Mouse (Mus musculus) testis, adult 2 months (tissue): ENCODE measurements around the gene Cmtm4. TPM values are rescaled to one million over a fixed set of nuclear protein-coding genes. Genes with fewer than 3 reads are reported as not detected.

ENCODE experiments used
- H3K27ac ChIP-seq: fragments of 200-500 bp; 2 replicates; pipeline ENCODE4 v1.5.1; 2012; ENCODE audit warnings: low read depth, low read length; ENCODE audit not compliant: control insufficient read depth, insufficient read depth
- H3K27me3 ChIP-seq: fragments of 200-500 bp; 2 replicates; pipeline ENCODE4 v1.6.1; 2012; ENCODE audit warnings: mild to moderate bottlenecking, low read length, moderate library complexity; ENCODE audit not compliant: control insufficient read depth, insufficient read depth
- H3K36me3 ChIP-seq: fragments of 200-500 bp; 2 replicates; pipeline ENCODE4 v1.6.1; 2012; ENCODE audit warnings: mild to moderate bottlenecking, low read length; ENCODE audit not compliant: control insufficient read depth, insufficient read depth
- H3K4me1 ChIP-seq: fragments of 200-500 bp; 2 replicates; pipeline ENCODE4 v1.6.1; 2012; ENCODE audit warnings: low read length; ENCODE audit not compliant: control insufficient read depth, insufficient read depth
- H3K4me3 ChIP-seq: fragments of 200-500 bp; 2 replicates; pipeline ENCODE4 v1.5.1; 2012; ENCODE audit warnings: low read depth, mild to moderate bottlenecking, low read length, moderate library complexity, mixed read lengths; ENCODE audit not compliant: control insufficient read depth
- CTCF ChIP-seq: fragments of 200-500 bp; IDR thresholded peaks from 2 replicates; pipeline ENCODE4 v1.5.1; 2012; ENCODE audit warnings: low read depth, mild to moderate bottlenecking, inconsistent platforms, low read length, moderate library complexity; ENCODE audit not compliant: control insufficient read depth, insufficient read depth, insufficient replicate concordance
- POLR2A ChIP-seq: fragments of 200-500 bp; IDR thresholded peaks from 2 replicates; pipeline ENCODE4 v1.6.1; 2012; ENCODE audit warnings: low read depth, mild to moderate bottlenecking, inconsistent platforms, low read length, moderate library complexity; ENCODE audit not compliant: control insufficient read depth
- polyA plus RNA-seq: library from polyadenylated mRNA; depleted of rRNA; stranded (reverse); fragments of >200 nt; gene quantifications from 2 replicates; pipeline ENCODE4 v1.2.3, GENCODE M21; 2012

Gene Cmtm4
- polyA plus RNA-seq, 1 experiment: 2.0 TPM

DNA sequence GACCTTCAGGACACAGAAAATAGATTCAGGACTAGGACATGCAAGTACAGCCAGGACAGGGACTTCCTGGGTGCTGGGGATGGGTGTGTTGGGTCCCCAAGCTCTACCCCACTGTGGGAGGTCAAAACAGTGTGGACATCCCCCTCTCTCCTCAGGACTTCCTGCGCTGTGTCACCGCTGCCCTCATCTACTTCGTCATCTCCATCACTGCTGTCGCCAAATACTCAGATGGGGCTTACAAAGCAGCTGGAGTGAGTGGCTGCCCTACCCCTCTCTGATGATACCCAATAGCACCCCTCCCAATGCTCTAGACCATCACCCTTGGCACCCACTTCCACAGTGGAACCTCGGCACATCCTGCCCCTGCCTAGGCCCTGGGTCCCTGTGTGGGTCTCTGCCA, 51.0 kb downstream of the Cmtm4 start:
- H3K27me3 ChIP-seq: no peaks in the 10 kb centered on the region
- H3K27ac ChIP-seq: no peak overlapping the region
- no peak overlapping the region for H3K4me3 ChIP-seq
- H3K4me1 ChIP-seq: peaks cover 18% of the 10 kb centered on the region
- TF ChIP-seq POLR2A (no peak), CTCF (no peak)
- H3K36me3 ChIP-seq: no peaks in the 10 kb centered on the region

DNA sequence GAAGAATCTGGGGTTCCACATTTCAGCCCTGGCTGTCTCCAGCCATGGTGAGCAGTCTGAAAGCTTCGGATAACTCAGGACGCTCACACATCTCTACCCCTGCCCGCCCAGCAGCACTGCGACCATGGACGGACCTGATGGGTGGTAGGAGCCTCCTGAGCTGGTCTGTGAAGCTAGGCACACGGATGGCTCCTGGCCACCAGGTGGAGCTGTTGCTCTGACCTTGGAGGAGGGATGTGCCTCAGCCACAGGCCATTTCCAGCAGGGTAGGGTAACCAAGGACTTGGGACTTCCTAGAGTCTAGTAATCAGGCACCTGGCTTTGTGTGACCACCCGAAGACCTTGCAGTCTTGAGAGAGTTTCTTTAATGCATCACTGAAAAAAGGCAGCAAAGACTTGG, 51.6 kb downstream of the Cmtm4 start:
- Histone ChIP-seq H3K36me3 (no peaks in the 10 kb centered on the region), H3K27me3 (no peaks in the 10 kb centered on the region), H3K4me1 (peaks cover 18% of the 10 kb centered on the region), H3K4me3 (no peak overlapping the region), H3K27ac (no peak overlapping the region)
- peak; percentile 94; the same call in 1 of the 2 replicates for TF ChIP-seq CTCF
- TF ChIP-seq POLR2A: no peak

DNA sequence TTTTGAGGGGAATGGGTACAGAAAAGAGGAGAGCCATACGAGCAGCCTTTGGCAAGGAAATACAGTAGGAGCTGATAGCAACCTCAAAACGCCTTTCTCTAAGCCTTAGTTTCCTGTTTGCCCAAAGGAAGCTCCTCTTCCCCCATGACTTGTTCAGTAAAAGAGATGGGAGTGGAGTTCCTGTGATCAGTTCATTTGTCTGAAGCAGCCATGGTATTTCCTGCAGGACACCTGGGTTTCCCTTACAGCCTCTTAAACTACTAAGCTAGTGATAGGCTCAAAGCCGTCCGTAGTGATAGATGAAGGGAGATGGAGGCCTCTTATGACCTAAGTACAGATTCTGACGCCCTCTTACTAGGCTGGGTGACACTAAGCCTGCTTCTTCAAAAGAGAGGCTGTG, 53.2 kb downstream of the Cmtm4 start:
- no peaks in the 10 kb centered on the region for H3K27me3 ChIP-seq
- no peak overlapping the region for H3K4me3 ChIP-seq
- H3K4me1 ChIP-seq: peaks cover 18% of the 10 kb centered on the region
- no peaks in the 10 kb centered on the region for H3K36me3 ChIP-seq
- no peak for TF ChIP-seq CTCF
- no peak for TF ChIP-seq POLR2A
- no peak overlapping the region for H3K27ac ChIP-seq

DNA sequence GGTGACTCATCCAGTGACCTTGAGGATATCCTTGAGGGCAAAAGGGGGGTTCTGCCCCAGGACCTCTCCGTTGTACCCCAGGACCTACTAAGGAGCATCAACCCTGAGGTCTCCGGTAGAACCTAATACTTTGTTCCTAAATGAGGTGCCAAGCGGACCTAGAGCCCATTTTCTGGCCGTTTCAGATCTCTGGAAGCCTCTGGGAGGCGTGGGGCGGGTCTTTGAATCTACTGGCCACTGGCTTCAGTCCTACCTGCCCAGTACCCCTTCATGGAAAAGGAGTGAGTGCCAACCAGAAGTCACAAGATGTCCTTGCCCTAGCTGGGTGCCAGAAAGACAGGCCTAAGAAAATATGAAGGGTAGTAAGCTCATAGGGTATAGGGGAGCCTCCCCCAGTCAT, 53.9 kb downstream of the Cmtm4 start:
- Histone ChIP-seq H3K4me3 (no peak overlapping the region; the same call in 1 of the 2 replicates), H3K27me3 (no peaks in the 10 kb centered on the region), H3K36me3 (no peaks in the 10 kb centered on the region), H3K4me1 (peaks cover 15% of the 10 kb centered on the region), H3K27ac (peak overlapping the region; percentile 8; the same call in 1 of the 2 replicates)
- TF ChIP-seq CTCF: no peak
- TF ChIP-seq POLR2A: no peak

DNA sequence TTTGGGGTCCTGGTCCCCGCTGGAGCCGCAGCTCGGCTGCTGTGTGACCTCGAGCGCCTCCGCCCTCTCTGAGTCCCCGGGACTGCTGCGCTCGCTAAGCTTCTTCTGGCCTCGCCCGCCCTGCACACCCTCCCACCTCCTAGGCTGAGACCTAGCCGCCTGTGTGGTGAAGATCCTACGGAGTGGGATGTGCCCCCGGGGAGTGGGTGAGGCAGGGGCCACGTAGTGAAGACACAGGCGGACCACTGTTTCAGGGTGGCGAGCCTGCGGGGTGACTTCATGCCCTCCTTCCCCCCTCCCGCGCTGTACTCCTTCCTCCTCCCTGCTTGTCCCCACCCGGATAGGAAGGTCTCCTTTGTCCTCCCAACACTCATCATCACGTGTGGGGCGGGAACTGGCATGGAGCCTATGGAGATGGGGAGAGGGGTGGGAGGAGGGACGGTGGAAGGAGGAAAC, 54.5 kb downstream of the Cmtm4 start:
- peaks cover 13% of the 10 kb centered on the region for H3K4me1 ChIP-seq
- no peaks in the 10 kb centered on the region for H3K36me3 ChIP-seq
- peak overlapping the region; percentile 8 for H3K27ac ChIP-seq
- H3K4me3 ChIP-seq: peak overlapping the region; percentile 73
- no peaks in the 10 kb centered on the region for H3K27me3 ChIP-seq
- no peak for TF ChIP-seq CTCF
- TF ChIP-seq POLR2A: no peak

DNA sequence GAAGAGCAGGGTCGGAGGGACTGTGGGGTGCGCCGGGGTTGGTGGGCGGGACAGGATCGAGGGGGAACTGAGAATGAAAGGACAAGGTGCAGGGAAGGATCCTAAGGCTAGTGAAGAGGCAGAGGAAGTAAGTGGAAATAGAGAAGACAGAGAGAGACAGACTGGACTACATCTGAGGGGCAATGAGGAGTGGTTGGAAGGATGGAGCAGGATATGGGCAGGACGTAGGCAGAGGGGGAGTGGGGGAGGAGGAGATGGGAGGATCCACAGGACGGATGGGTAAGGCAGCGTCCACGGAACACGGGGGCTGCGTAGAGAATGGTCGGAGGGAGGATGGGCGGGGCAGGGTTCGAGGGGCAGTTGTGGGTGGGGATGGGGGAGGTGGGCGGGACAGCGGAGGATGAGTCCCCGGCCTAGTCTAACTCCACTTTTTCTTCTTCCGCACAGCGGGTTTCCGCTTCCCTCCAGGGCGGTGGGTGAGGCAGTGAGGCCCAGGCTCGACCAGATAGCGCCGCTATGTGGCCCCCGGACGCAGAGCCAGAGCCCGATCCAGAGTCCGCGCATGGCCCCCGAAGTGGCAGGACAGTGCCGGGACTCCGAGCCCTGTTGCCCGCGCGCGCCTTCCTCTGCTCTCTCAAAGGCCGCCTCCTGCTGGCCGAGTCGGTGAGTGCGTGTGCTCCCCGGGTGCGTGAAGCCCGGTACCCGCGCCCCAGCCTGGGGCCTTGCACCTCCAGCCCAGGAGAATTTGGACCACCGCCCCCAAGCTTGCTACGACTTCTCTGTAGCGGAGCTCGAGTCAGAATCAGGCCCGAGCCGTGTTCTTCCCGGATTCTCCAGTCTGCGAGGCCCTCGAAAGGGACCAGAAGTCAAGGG, 55.1 kb downstream of the Cmtm4 start:
- H3K27ac ChIP-seq: peak overlapping the region; percentile 8
- H3K4me3 ChIP-seq: peak overlapping the region; percentile 73
- no peaks in the 10 kb centered on the region for H3K36me3 ChIP-seq
- TF ChIP-seq CTCF: peak; percentile 28; the same call in 1 of the 2 replicates
- TF ChIP-seq POLR2A: peak; percentile 42; the same call in 1 of the 2 replicates
- peaks cover 13% of the 10 kb centered on the region for H3K4me1 ChIP-seq
- no peaks in the 10 kb centered on the region for H3K27me3 ChIP-seq

DNA sequence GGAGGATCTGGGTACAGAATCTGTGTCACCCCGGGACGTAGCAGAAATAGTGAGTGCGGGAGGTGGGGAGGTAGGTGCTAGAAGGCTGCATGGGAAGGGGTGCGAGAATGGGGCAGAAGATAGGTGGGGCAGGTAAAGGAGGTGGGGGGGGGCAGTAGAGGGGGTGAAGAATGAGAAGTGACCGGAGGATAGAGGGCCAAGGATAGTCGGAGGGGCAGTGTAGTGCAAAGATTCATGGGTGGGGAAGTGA, 55.7 kb downstream of the Cmtm4 start:
- Histone ChIP-seq H3K4me3 (peak overlapping the region; percentile 73), H3K4me1 (peaks cover 13% of the 10 kb centered on the region), H3K36me3 (no peaks in the 10 kb centered on the region), H3K27me3 (no peaks in the 10 kb centered on the region), H3K27ac (no peak overlapping the region)
- TF ChIP-seq CTCF: no peak
